Mouse (Mus musculus) brain, adult 2 months (tissue): ENCODE results near the gene Bnip3.

Experiments
- DNase-seq: peaks from one replicate; pipeline ENCODE4 v3.0.0; 2011; ENCODE audit warnings: low read depth, low spot score

Bnip3 gene

DNA sequence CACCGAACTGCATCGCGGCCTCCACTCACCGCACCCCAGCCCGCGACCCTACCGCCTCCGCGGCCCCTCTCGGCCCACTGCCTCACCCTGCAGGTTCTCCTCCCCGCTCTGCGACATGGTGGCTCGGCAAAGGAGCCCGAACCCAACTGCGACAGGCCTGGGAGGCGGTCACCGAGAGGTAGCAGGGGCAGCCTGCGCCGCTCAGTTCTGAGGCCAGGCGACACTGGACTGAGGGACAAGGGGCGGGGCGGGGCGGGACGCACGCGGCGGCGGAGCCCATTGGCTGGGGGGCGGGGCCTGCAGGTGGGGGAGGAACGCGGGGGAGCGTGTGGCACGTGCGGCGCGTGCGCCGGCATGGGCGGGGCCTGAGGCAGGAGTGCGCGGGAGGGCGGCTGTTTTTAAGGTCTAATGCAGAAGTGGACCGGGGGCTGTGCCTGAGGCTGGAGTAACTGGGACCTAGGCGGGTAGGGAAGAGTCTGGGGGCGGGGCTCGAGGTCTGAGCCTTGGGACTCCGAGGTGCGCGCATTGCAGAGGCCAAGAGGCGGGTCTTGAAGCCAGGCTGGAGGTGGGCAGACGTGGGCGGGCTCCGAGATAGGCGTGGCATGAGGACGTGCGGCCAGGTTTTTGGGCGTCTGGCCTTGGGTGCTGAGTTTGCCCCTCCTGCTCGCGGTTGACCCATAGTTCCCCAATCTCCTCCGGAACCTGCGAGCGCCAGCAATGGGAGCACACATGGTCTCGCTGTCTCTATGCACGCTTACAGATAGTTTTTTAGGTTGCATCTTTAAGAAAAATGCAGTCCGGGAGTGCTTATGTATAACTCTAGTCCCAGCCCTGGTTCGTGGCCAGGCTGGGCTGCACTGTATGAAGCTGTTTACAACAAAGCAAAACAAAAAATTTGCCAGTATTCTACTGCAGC lies at the start of gene Bnip3:
Gene Bnip3, minus strand, starts transcription at position 243 of the 916 bp plus-strand sequence.
- DNase-seq: peak; percentile 95

DNA sequence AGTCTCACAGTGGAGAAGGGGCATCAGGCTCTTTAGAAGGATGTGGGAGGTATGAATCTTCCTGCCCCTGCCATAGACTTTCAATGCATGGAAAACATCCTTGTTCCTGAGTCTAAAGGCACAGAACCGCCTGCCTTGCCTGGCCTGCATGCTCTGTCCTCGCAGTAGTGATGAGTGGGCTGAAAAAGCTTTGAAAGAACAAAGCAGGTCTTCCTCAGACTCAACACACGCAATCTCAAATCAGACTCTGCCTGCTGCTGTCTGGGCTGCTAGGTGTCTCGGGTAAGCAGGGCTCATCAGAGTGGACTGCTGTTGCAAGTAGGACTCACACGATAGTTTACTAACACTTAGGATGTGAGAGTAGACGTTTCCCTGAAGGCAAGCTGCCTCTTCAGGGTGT lies 47.8 kb upstream of the Bnip3 start:
- peak; percentile 55 for DNase-seq

DNA sequence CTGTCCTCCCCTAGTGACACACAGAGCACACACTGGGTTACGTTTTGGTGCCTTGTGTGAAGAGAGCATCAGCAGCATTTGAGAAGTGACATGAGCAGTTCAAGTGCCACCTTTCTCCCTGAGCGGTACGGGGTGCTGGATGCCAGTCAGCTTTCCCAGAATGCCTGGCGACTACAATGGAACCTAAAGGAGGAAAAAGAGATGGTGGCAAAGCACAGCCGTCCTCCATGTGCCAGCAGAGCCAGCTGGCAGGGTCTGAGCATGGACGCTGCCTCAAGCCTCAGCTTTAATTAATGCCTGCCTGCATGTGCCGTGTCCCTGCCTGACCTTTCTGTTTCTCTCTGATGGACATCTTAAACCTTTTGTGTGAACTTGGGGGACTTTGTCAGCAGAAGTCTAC lies 46.5 kb upstream of the Bnip3 start:
- DNase-seq: peak; percentile 78

- DNase-seq: peak; percentile 30
Observed at GRCm38 (mm10) chr7:138948309-138948708, 39.0 kb upstream of the Bnip3 start.

DNA sequence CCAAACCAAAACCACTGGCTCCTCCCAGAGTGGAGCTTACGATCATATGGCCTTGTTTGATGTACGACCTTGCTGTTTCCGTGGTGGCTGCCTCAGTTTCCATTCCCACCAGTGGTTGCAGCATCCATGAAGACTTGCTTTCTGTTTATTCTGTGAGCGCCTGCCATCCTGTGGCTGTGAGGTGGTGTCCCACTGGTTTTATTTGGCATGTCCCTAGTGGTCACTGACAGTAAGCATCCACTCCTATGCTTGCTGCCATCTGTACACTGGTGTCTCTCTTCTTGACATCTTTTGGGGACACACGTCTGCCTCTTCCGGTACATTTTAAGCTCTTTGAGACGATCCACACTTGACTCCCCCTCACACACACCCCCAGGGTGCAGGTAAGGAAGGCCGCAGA lies 38.4 kb upstream of the Bnip3 start:
- no peak for DNase-seq

DNA sequence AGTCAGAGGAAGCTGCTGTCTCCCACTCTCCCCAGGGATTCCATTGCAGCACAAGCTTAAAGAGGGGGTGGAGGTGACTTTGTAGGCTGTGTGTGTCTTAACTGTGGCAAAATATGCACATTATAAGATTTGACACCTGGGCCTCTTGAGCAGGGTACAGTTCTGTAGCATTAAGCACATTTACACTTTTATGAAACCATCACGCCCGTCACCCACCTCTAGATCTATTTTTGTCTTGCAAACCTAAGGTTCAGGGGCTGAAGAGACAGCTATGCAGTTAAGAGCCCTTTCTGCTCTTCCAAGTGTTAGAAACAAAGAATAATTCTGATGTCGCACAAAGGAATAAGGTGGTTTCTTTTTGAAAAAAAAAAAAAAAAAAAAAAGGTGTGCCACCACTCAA lies 36.3 kb upstream of the Bnip3 start:
- peak; percentile 48 for DNase-seq

- DNase-seq: no peak
Observed at GRCm38 (mm10) chr7:138942301-138942700, 33.0 kb upstream of the Bnip3 start.

DNA sequence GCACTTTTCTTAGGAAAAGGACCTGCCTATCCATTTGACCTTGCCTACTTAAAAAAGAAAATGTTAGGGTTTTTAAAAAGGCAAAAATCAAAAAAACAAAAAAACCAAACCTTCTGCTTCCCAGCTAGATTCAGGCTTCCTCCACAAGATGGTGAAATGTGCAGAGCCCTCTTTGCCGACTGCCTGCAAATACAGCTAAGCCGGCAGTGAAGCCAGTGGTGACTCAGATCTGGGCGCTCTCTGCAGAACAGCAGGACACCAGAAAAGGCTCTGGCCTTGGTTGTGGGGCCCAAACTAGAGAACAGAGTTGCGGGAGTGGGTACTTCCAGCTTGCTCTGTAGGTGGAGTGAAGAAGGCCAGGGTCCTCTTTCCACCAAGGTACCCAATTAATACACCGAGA lies 32.3 kb upstream of the Bnip3 start:
- DNase-seq: peak; percentile 91

- peak; percentile 81 for DNase-seq
Observed at GRCm38 (mm10) chr7:138940612-138941461, 31.5 kb upstream of the Bnip3 start, which contains the start of gene Jakmip3. Gene Jakmip3, plus strand, starts transcription at chr7:138940730.

DNA sequence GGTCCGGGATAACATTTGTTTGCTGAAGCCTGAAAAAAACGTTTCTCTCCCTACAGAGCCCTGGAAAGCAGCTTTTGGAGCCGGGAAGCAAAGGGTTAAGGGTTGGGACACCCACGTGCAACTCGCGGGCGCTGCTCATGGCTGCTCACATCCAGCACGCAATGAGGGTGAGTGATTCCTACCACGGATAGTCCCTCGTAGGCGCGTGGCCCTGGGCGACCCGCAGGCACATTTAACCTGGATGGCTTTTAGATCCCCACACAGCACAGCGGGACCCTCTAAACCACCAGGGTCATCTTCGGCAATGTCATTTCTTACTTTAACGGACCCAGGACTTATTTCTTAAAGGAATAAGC lies 30.9 kb upstream of the Bnip3 start:
- peak; percentile 89 for DNase-seq

DNA sequence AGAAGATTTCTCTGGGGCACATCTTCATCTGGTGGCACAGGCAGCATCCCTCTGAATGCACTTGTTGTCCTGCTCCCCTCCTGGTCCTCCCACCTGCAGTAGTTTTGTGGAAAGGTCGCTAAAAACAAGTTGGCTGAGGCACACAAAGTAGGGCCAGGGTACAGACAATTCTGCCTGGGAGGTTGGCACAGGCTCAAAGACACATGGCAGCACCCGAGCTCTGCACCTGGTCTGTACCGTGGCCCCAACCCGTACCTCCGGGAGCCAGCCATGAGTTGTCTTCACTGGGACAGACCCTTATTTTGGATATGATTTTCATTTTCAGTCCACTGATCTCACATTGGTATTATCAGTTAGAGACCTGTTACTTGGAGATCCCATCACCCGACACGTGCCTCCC lies 29.7 kb upstream of the Bnip3 start:
- no peak for DNase-seq

DNA sequence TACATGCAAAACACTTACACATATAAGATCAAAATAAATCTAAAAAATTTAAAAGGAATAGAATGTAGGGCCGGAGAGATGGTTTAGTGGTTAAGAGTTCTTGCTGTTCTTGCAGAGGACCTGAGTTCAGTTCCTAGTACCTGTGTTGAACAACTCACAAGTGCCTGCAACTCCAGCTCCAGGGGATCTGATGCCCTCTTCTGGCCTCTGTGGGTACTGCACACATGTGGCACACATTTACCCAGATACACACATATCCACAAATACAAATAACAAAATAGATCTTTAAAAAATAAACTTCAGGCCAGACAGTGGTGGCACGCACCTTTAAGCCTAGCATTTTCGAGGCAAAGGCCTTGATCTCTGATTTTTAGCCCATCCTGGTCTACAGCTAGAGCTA lies 25.2 kb upstream of the Bnip3 start:
- no peak for DNase-seq

- peak; percentile 74 for DNase-seq
Observed at GRCm38 (mm10) chr7:138928456-138928855, 19.1 kb upstream of the Bnip3 start.

- DNase-seq: peak; percentile 80
Observed at GRCm38 (mm10) chr7:138923756-138924425, 14.6 kb upstream of the Bnip3 start.

- DNase-seq: no peak
Observed at GRCm38 (mm10) chr7:138921611-138922010, 12.3 kb upstream of the Bnip3 start.

DNA sequence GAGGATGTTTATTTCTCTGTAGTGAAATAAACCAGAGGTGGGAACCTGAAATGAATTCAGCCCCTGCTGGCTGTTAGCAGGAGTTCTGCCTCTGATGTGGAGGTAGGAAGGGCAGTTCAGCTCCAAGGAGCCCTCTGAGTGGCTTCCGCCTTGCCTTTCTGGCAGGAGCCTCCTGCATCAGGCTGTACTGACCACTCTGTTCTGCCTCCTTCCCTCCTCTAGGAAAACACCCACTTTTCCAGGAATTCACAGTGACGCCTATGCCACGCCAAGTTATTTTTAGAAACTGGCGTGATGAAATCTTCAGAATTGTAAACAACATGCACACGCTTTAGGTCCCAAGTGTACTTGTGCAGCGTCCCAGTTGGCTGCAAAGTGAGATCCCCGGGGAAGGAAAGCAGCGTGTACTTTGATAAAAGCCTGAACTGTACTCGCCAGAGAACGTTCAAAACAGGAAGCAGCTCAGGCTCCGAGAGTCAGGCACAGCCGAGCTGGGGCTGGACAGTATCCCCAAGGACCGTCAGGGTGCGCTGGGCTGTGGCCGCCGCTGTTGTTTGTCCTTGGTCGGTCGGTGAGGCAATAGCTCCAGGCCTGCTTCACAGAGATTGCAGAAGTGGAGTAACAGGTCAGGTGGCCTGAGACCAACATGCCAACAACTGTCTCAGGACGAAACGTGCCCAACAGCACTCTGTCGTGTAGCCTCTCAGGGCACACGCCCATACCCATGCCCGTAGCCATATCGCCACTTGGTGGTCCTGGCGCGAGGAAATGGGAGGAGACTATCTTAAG lies 10.0 kb upstream of the Bnip3 start:
- DNase-seq: peak; percentile 57

DNA sequence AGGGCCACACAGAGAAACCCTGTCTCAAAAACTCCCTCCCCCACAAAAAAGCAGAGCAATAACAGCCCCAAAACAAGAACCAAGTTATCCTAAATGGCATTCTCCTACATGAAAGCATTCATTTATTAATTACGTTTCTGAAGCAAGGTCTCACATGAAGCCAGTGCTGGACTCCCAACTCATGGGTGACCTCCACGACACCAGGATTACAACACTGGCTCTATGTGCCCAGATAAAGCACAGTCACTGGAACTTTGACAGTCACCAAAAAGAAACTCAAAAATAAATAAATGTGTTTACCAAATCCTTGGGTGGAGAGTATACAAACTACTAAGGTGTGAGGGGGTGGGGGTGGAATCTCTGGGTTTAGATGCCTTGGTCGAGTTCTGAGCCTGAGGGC lies 4.3 kb upstream of the Bnip3 start:
- DNase-seq: no peak

GRCm38 (mm10) chr7:138910193-138910562 lies 859 bp upstream of the Bnip3 start:
- no peak for DNase-seq

DNA sequence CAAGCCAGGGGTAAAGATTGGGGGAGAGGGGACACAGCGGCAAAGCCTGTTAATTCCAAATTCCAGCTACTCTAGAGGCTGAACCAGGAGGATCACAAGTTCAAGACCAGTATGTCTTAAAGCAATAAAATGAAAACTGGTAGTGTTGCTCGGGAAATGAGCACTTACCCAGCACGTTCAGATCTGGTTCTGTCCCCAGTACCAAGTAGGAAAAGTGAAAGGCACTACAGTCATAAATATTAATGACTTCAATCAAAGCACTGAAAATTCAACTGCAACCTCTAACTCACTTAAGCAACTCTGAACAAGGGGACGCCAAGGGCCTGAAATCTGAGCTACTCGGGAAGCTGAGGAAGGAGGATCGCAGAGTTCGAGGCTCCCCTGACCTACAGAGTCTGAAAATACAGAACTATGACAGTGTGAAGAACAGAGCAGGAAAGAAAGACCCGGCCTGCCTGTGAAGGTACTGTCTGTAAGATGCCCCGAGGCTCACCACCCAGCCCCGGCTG lies 497 bp downstream of the Bnip3 start:
- peak; percentile 32 for DNase-seq

- no peak for DNase-seq
Observed at GRCm38 (mm10) chr7:138907976-138908375, 1.3 kb downstream of the Bnip3 start.

DNA sequence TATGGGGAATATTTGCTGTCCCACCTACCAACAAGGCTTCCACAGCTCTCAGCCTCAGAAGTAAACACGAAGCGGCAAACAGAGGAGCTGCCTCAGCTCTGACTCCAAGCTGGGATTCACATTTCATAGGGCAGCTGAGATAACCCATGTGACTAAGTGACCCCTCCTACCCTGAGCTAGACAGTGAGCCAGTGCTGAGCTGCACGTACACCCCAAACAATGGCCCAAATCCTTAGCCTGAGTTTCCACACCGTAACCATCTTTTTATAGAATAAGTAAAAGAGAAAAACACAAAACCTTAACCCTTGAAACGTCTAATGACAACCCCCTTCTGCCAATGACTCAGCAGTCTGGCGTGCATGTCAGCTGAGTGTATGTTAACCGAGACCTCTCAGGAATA lies 2.3 kb downstream of the Bnip3 start:
- DNase-seq: peak; percentile 87
